Mouse (Mus musculus) kidney, postnatal 0 days (tissue): ENCODE measurements around the gene BC035044. TPM values are rescaled to one million over a fixed set of nuclear protein-coding genes. Genes with fewer than 3 reads are reported as not detected.
"Not testable (repeated sequence)": the region's sequence is repeated elsewhere in the genome, so short reads cannot be mapped to it uniquely, and the experiment has no call there.

Experiments used
- ATAC-seq: fragments of 200-750 bp; cut with Nextera tagmentation; replicated peaks from 2 replicates; pipeline ENCODE4 v1.8.0; 2017; ENCODE audit warnings: low read depth, moderate number of reproducible peaks, moderate TSS enrichment, moderate library complexity; ENCODE audit not compliant: low FRiP score
- DNase-seq: peaks from one replicate; pipeline ENCODE4 v3.0.0-alpha.2; 2016; ENCODE audit warnings: low spot score
- H3K27ac ChIP-seq: fragments of 300-500 bp; sonication (generic); 2 replicates; pipeline ENCODE4 v1.5.1; 2014; ENCODE audit warnings: mild to moderate bottlenecking
- H3K27me3 ChIP-seq: fragments of 300-500 bp; sonication (generic); 2 replicates; pipeline ENCODE4 v1.6.1; 2014; ENCODE audit warnings: low read length, mixed read lengths; ENCODE audit not compliant: insufficient read depth
- H3K36me3 ChIP-seq: fragments of 300-500 bp; sonication (generic); 2 replicates; pipeline ENCODE4 v1.6.1; 2014; ENCODE audit warnings: low read length, mixed read lengths; ENCODE audit not compliant: insufficient read depth
- H3K4me1 ChIP-seq: fragments of 300-500 bp; sonication (generic); replicated peaks from 2 replicates; pipeline ENCODE4 v1.6.1; 2014; ENCODE audit warnings: antibody characterized with exemption, low read length, mixed read lengths; ENCODE audit not compliant: insufficient read depth
- H3K4me2 ChIP-seq: fragments of 300-500 bp; sonication (generic); 2 replicates; pipeline ENCODE4 v1.6.1; 2014; ENCODE audit warnings: mild to moderate bottlenecking, low read length, moderate library complexity, mixed read lengths
- H3K4me3 ChIP-seq: fragments of 300-500 bp; sonication (generic); replicated peaks from 2 replicates; pipeline ENCODE4 v1.5.1; 2014; ENCODE audit warnings: low read depth, low read length
- H3K9ac ChIP-seq: fragments of 300-500 bp; sonication (generic); 2 replicates; pipeline ENCODE4 v1.6.1; 2014; ENCODE audit warnings: low read depth, low read length
- H3K9me3 ChIP-seq: fragments of 300-500 bp; sonication (generic); replicated peaks from 2 replicates; pipeline ENCODE4 v1.6.1; 2016; ENCODE audit warnings: low read length, inconsistent platforms, mixed read lengths
- CTCF ChIP-seq: IDR thresholded peaks from 2 replicates; pipeline ENCODE4 v1.5.1; 2016; ENCODE audit warnings: antibody characterized with exemption, low read depth, mild to moderate bottlenecking, moderate library complexity
- WGBS: fragments of 180-500 bp; shearing (Covaris S2); extraction: QIAGEN DNeasy Blood & Tissue Kit; methylation state at CpG from one replicate; pipeline ENCODE4 v1.1.7; 2014; 5-methylcytosine and 5-hydroxymethylcytosine counted together
- polyA plus RNA-seq: library from polyadenylated mRNA; unstranded; fragments of >200 nt; fragmentation: Nextera tagmentation; extraction: Ambion mirVana; gene quantifications from 2 replicates; pipeline ENCODE4 v1.2.1, GENCODE M21; 2015

BC035044 gene
- polyA plus RNA-seq, 1 experiment from 2014 or later: 0.51 TPM

GRCm38 (mm10) chr6:128818083-128818802 lies 72.7 kb downstream of the BC035044 start:
- TF ChIP-seq CTCF: no peak
- Histone ChIP-seq H3K4me3 (no peak overlapping the region), H3K9ac (no peak overlapping the region), H3K27ac (no peak overlapping the region), H3K36me3 (no peaks in the 10 kb centered on the region), H3K27me3 (no peaks in the 10 kb centered on the region), H3K4me2 (no peak overlapping the region), H3K4me1 (no peaks in the 10 kb centered on the region), H3K9me3 (no peaks in the 10 kb centered on the region)
- 82% methylated on average over 4 of the region's 4 CpGs for WGBS
- DNase-seq (no peak), ATAC-seq (no peak)

GRCm38 (mm10) chr6:128808532-128808931 lies 82.4 kb downstream of the BC035044 start:
- Histone ChIP-seq H3K9me3 (no peaks in the 10 kb centered on the region), H3K9ac (no peak overlapping the region), H3K4me3 (no peak overlapping the region), H3K4me1 (no peaks in the 10 kb centered on the region), H3K4me2 (no peak overlapping the region), H3K27ac (no peak overlapping the region), H3K27me3 (no peaks in the 10 kb centered on the region), H3K36me3 (no peaks in the 10 kb centered on the region)
- peak; percentile 62 for DNase-seq
- ATAC-seq: no peak
- TF ChIP-seq CTCF: peak; percentile 67
- WGBS: 92% methylated on average over 5 of the region's 5 CpGs

DNA sequence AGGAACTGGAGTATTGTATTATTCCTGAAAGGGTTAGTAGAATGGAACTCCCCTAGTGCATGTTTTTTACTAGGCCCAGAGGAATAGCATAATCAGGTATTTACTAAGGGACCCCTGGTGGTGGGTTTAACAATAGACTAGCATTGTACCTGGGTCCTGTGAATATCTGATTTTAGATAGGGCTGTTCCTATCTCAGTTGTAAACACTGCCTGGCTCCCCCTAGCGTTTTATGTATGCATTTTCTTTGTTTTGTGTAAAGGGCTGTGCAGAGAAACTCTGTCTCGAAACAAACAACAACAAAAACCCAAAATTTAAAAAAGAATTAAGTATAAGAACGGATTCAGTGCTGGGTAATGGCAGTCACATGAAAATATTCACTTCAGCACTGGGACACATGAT lies 83.9 kb downstream of the BC035044 start:
- no peaks in the 10 kb centered on the region for H3K36me3 ChIP-seq
- no peaks in the 10 kb centered on the region for H3K4me1 ChIP-seq
- H3K9ac ChIP-seq: no peak overlapping the region
- TF ChIP-seq CTCF: peak; percentile 54
- ATAC-seq (no peak), DNase-seq (peak; percentile 47)
- no peak overlapping the region for H3K4me2 ChIP-seq
- H3K4me3 ChIP-seq: no peak overlapping the region
- H3K27me3 ChIP-seq: no peaks in the 10 kb centered on the region
- WGBS: 77% methylated on average over 3 of the region's 3 CpGs
- H3K9me3 ChIP-seq: no peaks in the 10 kb centered on the region
- H3K27ac ChIP-seq: no peak overlapping the region

GRCm38 (mm10) chr6:128804823-128805640 lies 85.9 kb downstream of the BC035044 start:
- not testable (repeated sequence) for H3K27ac ChIP-seq, H3K9ac ChIP-seq, H3K4me2 ChIP-seq, H3K4me3 ChIP-seq, H3K4me1 ChIP-seq, H3K36me3 ChIP-seq, ATAC-seq, H3K27me3 ChIP-seq, H3K9me3 ChIP-seq
- WGBS: 64% methylated on average over 7 of the region's 7 CpGs
- TF ChIP-seq CTCF: peak; percentile 72
- DNase-seq: peak; percentile 83

DNA sequence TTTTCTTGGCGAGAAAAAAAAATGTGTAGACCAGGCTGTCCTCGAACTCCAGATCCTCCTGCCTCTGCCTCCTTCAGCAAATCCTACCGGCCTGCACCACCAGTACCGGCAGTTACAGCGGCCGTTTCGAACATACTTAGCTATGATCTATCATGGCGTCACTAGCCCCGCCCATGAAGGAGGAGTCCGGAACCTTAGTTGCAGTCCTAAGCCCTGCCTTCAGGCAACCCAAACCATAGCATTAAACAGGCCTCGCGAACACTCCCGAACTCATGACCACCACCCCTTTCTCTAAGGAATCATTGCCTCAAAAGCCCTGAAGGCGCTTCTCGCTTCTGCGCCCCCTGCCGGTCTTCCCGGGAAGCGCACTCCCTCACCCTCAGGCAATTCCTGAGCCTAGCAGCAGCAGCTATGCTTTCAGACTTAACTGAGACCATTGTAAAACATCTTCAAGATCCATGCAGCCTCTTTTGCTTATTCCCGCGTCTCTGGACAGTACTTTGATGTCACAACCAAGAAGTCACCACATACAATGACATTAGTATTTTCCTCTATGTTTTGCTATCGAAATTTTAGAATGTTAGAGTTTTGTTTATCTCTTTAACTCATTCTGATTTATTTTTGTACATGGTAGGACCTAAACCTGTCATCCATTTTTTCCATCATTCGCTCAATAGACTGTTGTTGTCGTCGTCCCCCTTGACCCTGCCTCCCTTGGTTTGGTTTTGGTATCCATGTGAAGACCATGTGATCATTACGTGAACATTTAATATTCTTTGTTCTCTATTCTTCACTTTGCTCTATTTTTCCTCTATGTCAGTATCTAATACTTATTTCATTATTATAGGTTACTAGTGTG lies 87.7 kb downstream of the BC035044 start:
- no peak overlapping the region for H3K9ac ChIP-seq
- ATAC-seq: peak; percentile 95

DNA sequence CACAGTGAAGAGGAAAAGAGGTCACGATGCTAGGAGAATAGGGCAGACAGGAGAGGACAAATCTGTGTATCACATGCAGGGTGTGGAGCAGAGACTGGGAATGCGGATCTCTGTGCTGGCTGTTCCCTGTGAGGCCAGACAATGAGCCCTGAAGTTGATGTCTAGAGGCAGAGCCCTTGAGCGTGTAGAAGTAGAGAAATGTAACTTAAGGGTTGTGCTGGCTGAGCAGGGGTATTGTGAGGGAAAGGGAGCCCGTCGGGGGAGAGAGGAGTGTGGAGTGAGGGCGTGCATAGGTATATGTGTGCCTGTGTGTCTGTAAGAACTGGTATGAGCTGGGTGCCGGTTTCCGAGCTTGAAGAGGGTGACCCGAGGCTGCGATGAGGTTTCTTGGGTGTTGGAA lies 88.4 kb downstream of the BC035044 start:
- H3K9me3 ChIP-seq: no peaks in the 10 kb centered on the region
- peak overlapping the region; percentile 40; the same call in 1 of the 2 replicates for H3K9ac ChIP-seq
- H3K4me1 ChIP-seq: no peaks in the 10 kb centered on the region
- TF ChIP-seq CTCF: no peak
- DNase-seq: peak; percentile 24
- peak overlapping the region; percentile 40 for H3K4me3 ChIP-seq
- H3K27ac ChIP-seq: 0 out of 2 replicates have a peak overlapping the region, but pooled peaks have one; percentile 31
- H3K36me3 ChIP-seq: no peaks in the 10 kb centered on the region
- 7% methylated on average over 10 of the region's 10 CpGs for WGBS
- peak overlapping the region; percentile 62 for H3K4me2 ChIP-seq
- ATAC-seq: peak; percentile 45
- H3K27me3 ChIP-seq: no peaks in the 10 kb centered on the region

More for the DNA sequence above, 87.7 kb downstream of the BC035044 start:
- WGBS: 6% methylated on average over 26 of the region's 26 CpGs
- H3K27me3 ChIP-seq: no peaks in the 10 kb centered on the region
- DNase-seq: peak; percentile 99
- H3K4me2 ChIP-seq: peak overlapping the region; percentile 62
- peak; percentile 99 for TF ChIP-seq CTCF
- H3K27ac ChIP-seq: no peak overlapping the region
- no peaks in the 10 kb centered on the region for H3K4me1 ChIP-seq
- no peaks in the 10 kb centered on the region for H3K36me3 ChIP-seq
- H3K4me3 ChIP-seq: peak overlapping the region; percentile 40
- H3K9me3 ChIP-seq: no peaks in the 10 kb centered on the region

GRCm38 (mm10) chr6:128800696-128801095 lies 90.2 kb downstream of the BC035044 start:
- not testable (repeated sequence) for H3K9ac ChIP-seq, H3K27ac ChIP-seq, H3K4me2 ChIP-seq, H3K4me3 ChIP-seq, H3K27me3 ChIP-seq, H3K4me1 ChIP-seq, H3K9me3 ChIP-seq, DNase-seq, ATAC-seq, H3K36me3 ChIP-seq
- 86% methylated on average over 5 of the region's 5 CpGs for WGBS
